Mouse (Mus musculus): ENCODE measurements at regions not wholly inside any gene's neighbourhood (a gene's known extent, or its start where the extent isn't known, plus 50 kb on each side); places are given as distances from the start of the nearest gene placed in this dataset.

DNA sequence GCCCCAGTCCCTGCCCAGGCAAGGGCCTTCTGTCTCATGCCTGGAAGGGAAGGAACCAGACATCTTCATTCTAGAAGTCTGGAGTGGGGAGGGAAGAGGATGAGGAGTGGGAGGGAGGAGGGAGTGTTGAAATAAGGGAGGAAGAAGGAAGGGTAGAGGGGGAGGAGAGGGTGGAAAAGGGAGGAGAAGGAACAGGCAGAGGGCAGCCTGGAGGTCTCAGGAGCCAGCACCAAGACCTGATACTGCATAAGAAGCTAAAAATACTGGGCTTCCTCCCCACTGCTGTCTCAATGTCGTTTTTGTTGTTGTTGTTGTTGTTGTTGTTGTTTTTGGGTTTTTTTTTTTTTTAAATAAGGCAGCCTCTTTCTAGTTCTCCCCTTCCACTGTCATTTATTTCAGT lies 168.2 kb upstream of the Gm4791 start:
- TF ChIP-seq CTCF (IDR thresholded peaks at IDR 0.05; ENCODE audit: control insufficient read depth, insufficient read depth, insufficient read length) (no peak), MYOG (IDR thresholded peaks at IDR 0.05; ENCODE audit: control insufficient read depth, extremely low read depth, insufficient read length) (no peak)
